Mouse (Mus musculus): ENCODE measurements around the gene S1pr4. TPM values are rescaled to one million over a fixed set of nuclear protein-coding genes. Genes with fewer than 3 reads are reported as not detected.

Gene S1pr4
- polyA plus RNA-seq, 1 experiment = 84.3 TPM

DNA sequence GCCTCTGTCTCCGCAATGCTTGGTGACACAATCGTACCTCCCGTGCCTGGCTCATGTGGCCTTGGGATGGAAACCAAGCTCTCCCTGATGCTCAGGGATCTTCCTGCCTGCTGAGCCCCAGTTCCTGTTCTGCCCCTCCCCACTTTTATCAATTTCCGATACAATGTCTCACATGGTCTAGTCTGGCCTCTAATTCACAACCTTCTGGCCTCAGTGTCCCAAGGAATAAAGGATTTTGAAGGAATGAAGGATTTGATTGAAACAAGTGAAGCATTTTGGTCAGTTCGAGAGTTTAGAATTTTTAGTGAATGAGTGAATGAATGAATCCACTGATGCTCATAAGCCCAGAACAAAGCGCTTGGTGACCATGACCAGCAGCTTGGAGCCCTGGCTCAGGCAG is 23.2 kb upstream of the S1pr4 start:
- no peak for TF ChIP-seq CTCF (IDR thresholded peaks at IDR 0.05; ENCODE audit: borderline replicate concordance, control insufficient read depth, extremely low read depth, insufficient read depth, low read length, poor library complexity)
- no peak for TF ChIP-seq POLR2A (IDR thresholded peaks at IDR 0.05; ENCODE audit: control insufficient read depth, extremely low read depth, insufficient read depth, low read length, poor library complexity)
- 48% methylated on average over 6 of the region's 6 CpGs for WGBS
- DNase-seq = no peak
- H3K36me3 ChIP-seq (ENCODE audit: control insufficient read depth, insufficient read depth, low read length) = no peaks in the 10 kb centered on the region
- H3K27ac ChIP-seq (ENCODE audit: control insufficient read depth, insufficient read depth, low read length) = no peak overlapping the region
- H3K4me3 ChIP-seq (ENCODE audit: control insufficient read depth, insufficient read depth, low read length) = peak overlapping the region; percentile 7; the same call in 1 of the 2 replicates
- no peaks in the 10 kb centered on the region; the same call in 1 of the 2 replicates for H3K27me3 ChIP-seq (ENCODE audit: control insufficient read depth, insufficient read depth, low read length)
- H3K4me1 ChIP-seq (replicated peaks; ENCODE audit: control insufficient read depth, insufficient read depth, low read length) = peaks cover 18% of the 10 kb centered on the region

DNA sequence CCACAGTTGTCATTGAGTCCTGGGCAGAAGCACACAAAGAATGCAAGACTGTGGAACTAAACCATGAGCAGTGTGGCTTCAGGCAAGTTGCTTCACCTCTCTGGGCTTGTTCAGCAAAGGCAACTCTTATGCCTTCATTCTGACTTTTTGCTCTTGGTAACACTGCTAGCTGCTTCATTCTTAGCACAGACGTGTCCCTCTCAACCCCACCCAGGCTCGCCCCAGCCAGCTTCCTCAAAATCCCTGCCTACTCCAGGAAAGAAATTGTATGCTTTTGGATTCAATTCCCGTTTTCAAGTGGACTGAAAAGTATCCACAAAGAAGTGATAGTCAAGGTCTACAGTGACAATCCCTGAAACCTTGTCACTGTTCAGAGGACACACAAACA is 20.0 kb upstream of the S1pr4 start:
- no peak overlapping the region for H3K4me3 ChIP-seq (ENCODE audit: control insufficient read depth, insufficient read depth, low read length)
- WGBS = 46% methylated on average over 3 of the region's 3 CpGs
- H3K27ac ChIP-seq (ENCODE audit: control insufficient read depth, insufficient read depth, low read length) = no peak overlapping the region
- H3K4me1 ChIP-seq (replicated peaks; ENCODE audit: control insufficient read depth, insufficient read depth, low read length) = peaks cover 17% of the 10 kb centered on the region
- no peak for TF ChIP-seq POLR2A (IDR thresholded peaks at IDR 0.05; ENCODE audit: control insufficient read depth, extremely low read depth, insufficient read depth, low read length, poor library complexity)
- TF ChIP-seq CTCF (IDR thresholded peaks at IDR 0.05; ENCODE audit: borderline replicate concordance, control insufficient read depth, extremely low read depth, insufficient read depth, low read length, poor library complexity) = no peak
- H3K36me3 ChIP-seq (ENCODE audit: control insufficient read depth, insufficient read depth, low read length) = no peaks in the 10 kb centered on the region
- no peaks in the 10 kb centered on the region; the same call in 1 of the 2 replicates for H3K27me3 ChIP-seq (ENCODE audit: control insufficient read depth, insufficient read depth, low read length)
- no peak for DNase-seq

DNA sequence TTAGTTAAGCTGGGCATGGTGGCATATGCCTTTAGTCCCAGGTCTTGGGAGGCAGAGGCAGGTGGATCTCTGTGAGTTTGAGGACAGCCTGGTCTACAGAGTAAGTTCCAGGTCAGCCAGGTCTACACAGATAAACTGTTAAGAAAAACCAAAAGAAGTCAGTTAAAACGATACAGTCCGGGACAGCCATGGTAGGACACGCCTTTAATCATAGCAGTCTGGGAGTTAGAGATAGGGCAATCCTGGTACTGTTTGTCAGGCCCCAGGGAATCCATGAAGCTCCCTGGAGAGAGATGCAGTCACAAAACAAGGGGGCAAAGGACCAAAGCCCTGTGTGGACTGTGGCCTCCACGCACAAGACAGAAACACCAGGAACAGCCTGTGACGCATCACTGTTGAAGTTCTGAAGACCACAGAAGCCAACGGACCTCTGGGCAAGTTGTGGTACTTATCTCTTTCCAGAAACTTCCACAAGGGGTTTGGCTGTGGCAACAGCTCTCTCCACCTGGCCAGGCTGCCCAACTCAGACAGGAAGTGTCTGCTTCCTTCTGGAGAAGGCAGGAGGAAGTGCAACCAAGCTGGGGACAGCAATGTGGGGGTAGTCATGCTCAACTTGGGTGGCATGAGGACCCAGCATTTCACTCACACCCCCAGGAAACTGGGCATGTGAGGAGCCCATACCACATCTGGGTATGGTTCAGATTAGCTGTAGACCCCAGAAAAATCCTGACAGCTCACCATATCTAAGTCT is 19.5 kb upstream of the S1pr4 start:
- Histone ChIP-seq H3K36me3 (ENCODE audit: control insufficient read depth, insufficient read depth, low read length) (no peaks in the 10 kb centered on the region), H3K4me3 (ENCODE audit: control insufficient read depth, insufficient read depth, low read length) (no peak overlapping the region), H3K27me3 (ENCODE audit: control insufficient read depth, insufficient read depth, low read length) (no peaks in the 10 kb centered on the region; the same call in 1 of the 2 replicates), H3K4me1 (replicated peaks; ENCODE audit: control insufficient read depth, insufficient read depth, low read length) (peaks cover 16% of the 10 kb centered on the region), H3K27ac (ENCODE audit: control insufficient read depth, insufficient read depth, low read length) (no peak overlapping the region)
- no peak for TF ChIP-seq CTCF (IDR thresholded peaks at IDR 0.05; ENCODE audit: borderline replicate concordance, control insufficient read depth, extremely low read depth, insufficient read depth, low read length, poor library complexity)
- no peak for TF ChIP-seq POLR2A (IDR thresholded peaks at IDR 0.05; ENCODE audit: control insufficient read depth, extremely low read depth, insufficient read depth, low read length, poor library complexity)
- no peak for DNase-seq
- WGBS = 22% methylated on average over 6 of the region's 6 CpGs

DNA sequence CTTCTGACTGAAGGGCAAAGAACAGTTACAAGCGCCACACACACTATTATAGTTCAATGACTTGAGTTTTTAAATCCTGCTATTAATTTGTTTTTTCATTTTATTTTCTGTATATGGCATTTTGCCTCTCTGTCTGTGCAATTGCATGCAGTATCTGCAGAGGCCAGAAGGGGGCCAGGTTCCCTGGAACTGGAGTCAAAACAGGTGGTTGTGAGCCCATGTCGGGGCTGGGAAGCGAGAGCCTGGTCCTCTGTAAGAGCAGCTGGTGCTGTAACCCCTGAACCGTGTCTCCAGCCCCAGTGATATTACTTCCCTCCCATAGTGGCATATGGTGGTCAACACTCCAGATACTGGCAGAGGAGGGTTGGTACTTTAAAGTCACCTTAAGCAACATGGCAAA is 18.6 kb upstream of the S1pr4 start:
- DNase-seq = peak; percentile 85
- no peaks in the 10 kb centered on the region for H3K36me3 ChIP-seq (ENCODE audit: control insufficient read depth, insufficient read depth, low read length)
- no peaks in the 10 kb centered on the region; the same call in 1 of the 2 replicates for H3K27me3 ChIP-seq (ENCODE audit: control insufficient read depth, insufficient read depth, low read length)
- peaks cover 10% of the 10 kb centered on the region for H3K4me1 ChIP-seq (replicated peaks; ENCODE audit: control insufficient read depth, insufficient read depth, low read length)
- no peak overlapping the region for H3K27ac ChIP-seq (ENCODE audit: control insufficient read depth, insufficient read depth, low read length)
- WGBS = 24% methylated on average over 4 of the region's 4 CpGs
- H3K4me3 ChIP-seq (ENCODE audit: control insufficient read depth, insufficient read depth, low read length) = no peak overlapping the region
- TF ChIP-seq POLR2A (IDR thresholded peaks at IDR 0.05; ENCODE audit: control insufficient read depth, extremely low read depth, insufficient read depth, low read length, poor library complexity) (no peak), CTCF (IDR thresholded peaks at IDR 0.05; ENCODE audit: borderline replicate concordance, control insufficient read depth, extremely low read depth, insufficient read depth, low read length, poor library complexity) (peak; percentile 62; the same call in 1 of the 2 replicates)

DNA sequence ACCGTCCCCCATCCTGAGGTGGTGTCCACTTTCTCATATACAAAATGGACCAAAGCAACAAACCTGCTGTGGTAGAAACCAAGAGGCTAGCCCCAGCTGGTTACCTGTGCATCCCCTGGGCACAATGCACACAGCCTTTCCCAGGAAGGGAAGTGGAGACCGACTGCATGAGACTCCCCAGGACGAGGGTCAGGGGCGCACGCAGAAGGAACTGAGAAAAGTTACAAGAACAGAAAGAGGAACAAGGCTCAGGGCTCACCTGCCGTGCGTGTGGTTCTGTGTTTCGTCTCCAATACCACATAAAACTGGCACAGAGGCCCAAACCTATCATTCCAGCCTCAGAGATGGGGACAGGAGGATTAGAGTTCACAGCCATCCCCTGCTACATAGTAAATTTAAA is 17.3 kb upstream of the S1pr4 start:
- H3K27me3 ChIP-seq (ENCODE audit: control insufficient read depth, insufficient read depth, low read length) = no peaks in the 10 kb centered on the region
- 32% methylated on average over 8 of the region's 8 CpGs for WGBS

GRCm38 (mm10) chr10:81513798-81514197 is 13.9 kb upstream of the S1pr4 start:
- H3K27me3 ChIP-seq (ENCODE audit: control insufficient read depth, insufficient read depth, low read length) = no peaks in the 10 kb centered on the region
- H3K4me1 ChIP-seq (replicated peaks; ENCODE audit: control insufficient read depth, insufficient read depth, low read length) = peaks cover 18% of the 10 kb centered on the region
- TF ChIP-seq CTCF (IDR thresholded peaks at IDR 0.05; ENCODE audit: borderline replicate concordance, control insufficient read depth, extremely low read depth, insufficient read depth, low read length, poor library complexity) (no peak), POLR2A (IDR thresholded peaks at IDR 0.05; ENCODE audit: control insufficient read depth, extremely low read depth, insufficient read depth, low read length, poor library complexity) (no peak)
- DNase-seq = no peak
- no peak overlapping the region for H3K27ac ChIP-seq (ENCODE audit: control insufficient read depth, insufficient read depth, low read length)
- H3K4me3 ChIP-seq (ENCODE audit: control insufficient read depth, insufficient read depth, low read length) = no peak overlapping the region
- H3K36me3 ChIP-seq (ENCODE audit: control insufficient read depth, insufficient read depth, low read length) = no peaks in the 10 kb centered on the region
- WGBS = 95% methylated on average over 5 of the region's 5 CpGs

More for the DNA sequence above, 17.3 kb upstream of the S1pr4 start:
- Histone ChIP-seq H3K4me3 (ENCODE audit: control insufficient read depth, insufficient read depth, low read length) (no peak overlapping the region), H3K27ac (ENCODE audit: control insufficient read depth, insufficient read depth, low read length) (no peak overlapping the region), H3K4me1 (replicated peaks; ENCODE audit: control insufficient read depth, insufficient read depth, low read length) (peaks cover 8% of the 10 kb centered on the region), H3K36me3 (ENCODE audit: control insufficient read depth, insufficient read depth, low read length) (no peaks in the 10 kb centered on the region)
- DNase-seq = no peak
- TF ChIP-seq CTCF (IDR thresholded peaks at IDR 0.05; ENCODE audit: borderline replicate concordance, control insufficient read depth, extremely low read depth, insufficient read depth, low read length, poor library complexity) (no peak), POLR2A (IDR thresholded peaks at IDR 0.05; ENCODE audit: control insufficient read depth, extremely low read depth, insufficient read depth, low read length, poor library complexity) (no peak)
